Mouse (Mus musculus) liver, embryonic 14.5 days (tissue): Measurements from ENCODE around the gene Krt12. TPM values are rescaled to one million over a fixed set of nuclear protein-coding genes. Genes with fewer than 3 reads are reported as not detected.

Source experiments
- ATAC-seq: fragments of 200-750 bp; cut with Nextera tagmentation; 2 replicates; pipeline ENCODE4 v1.8.0; 2017; ENCODE audit warnings: moderate number of reproducible peaks, mild to moderate bottlenecking, moderate library complexity; ENCODE audit not compliant: insufficient read depth
- DNase-seq, 3 experiments: peaks; one replicate each; pipeline ENCODE4 v3.0.0-alpha.2; 2012 to 2013; ENCODE audit warnings: low read depth in 3 of 3, low spot score in 3 of 3
- H3K27ac ChIP-seq: fragments of 300-500 bp; sonication (generic); 2 replicates; pipeline ENCODE4 v1.5.1; 2014; ENCODE audit warnings: moderate library complexity, mild to moderate bottlenecking, control low read depth, inconsistent platforms
- H3K27me3 ChIP-seq: fragments of 300-500 bp; sonication (generic); 2 replicates; pipeline ENCODE4 v1.6.1; 2014; ENCODE audit warnings: mild to moderate bottlenecking, low read length, moderate library complexity; ENCODE audit not compliant: control insufficient read depth, insufficient read depth
- H3K36me3 ChIP-seq: fragments of 300-500 bp; sonication (generic); replicated peaks from 2 replicates; pipeline ENCODE4 v1.6.1; 2014; ENCODE audit warnings: low read depth; ENCODE audit not compliant: control insufficient read depth, insufficient read depth
- H3K4me1 ChIP-seq, 2 experiments: fragments of 200-500 bp in 1 of 2; fragments of 300-500 bp in 1 of 2; sonication (generic) in 1 of 2; replicated peaks; 2 replicates each; pipeline ENCODE4 v1.6.1; 2012 to 2014; ENCODE audit warnings: antibody characterized with exemption in 1 of 2, inconsistent platforms in 1 of 2, low read length in 1 of 2; ENCODE audit not compliant: control insufficient read depth in 2 of 2, insufficient read depth in 2 of 2
- H3K4me2 ChIP-seq: fragments of 300-500 bp; sonication (generic); 2 replicates; pipeline ENCODE4 v1.6.1; 2014; ENCODE audit warnings: low read depth, mild to moderate bottlenecking, control low read depth, moderate library complexity
- H3K4me3 ChIP-seq, 2 experiments: fragments of 200-500 bp in 1 of 2; fragments of 300-500 bp in 1 of 2; sonication (generic) in 1 of 2; 2 replicates each; pipeline ENCODE4 v1.5.1; 2012 to 2014; ENCODE audit warnings: low read depth in 2 of 2, low read length in 2 of 2, mild to moderate bottlenecking in 2 of 2, control low read depth in 1 of 2, inconsistent platforms in 1 of 2, moderate library complexity in 1 of 2; ENCODE audit not compliant: insufficient read depth in 1 of 2
- H3K9ac ChIP-seq: fragments of 300-500 bp; sonication (generic); replicated peaks from 2 replicates; pipeline ENCODE4 v1.6.1; 2014; ENCODE audit warnings: mild to moderate bottlenecking, control low read depth, moderate library complexity
- H3K9me3 ChIP-seq: fragments of 300-500 bp; sonication (generic); 2 replicates; pipeline ENCODE4 v1.6.1; 2016; ENCODE audit warnings: low read length, mixed read lengths; ENCODE audit not compliant: control insufficient read depth
- CTCF ChIP-seq: IDR thresholded peaks from 2 replicates; pipeline ENCODE4 v1.5.1; 2016; ENCODE audit warnings: antibody characterized with exemption, low read depth, control low read depth
- EP300 ChIP-seq: IDR thresholded peaks from 2 replicates; pipeline ENCODE4 v1.6.1; 2016; ENCODE audit warnings: antibody characterized with exemption, low read depth
- WGBS: fragments of 180-500 bp; shearing (Covaris S2); extraction: QIAGEN DNeasy Blood & Tissue Kit; methylation state at CpG from one replicate; pipeline ENCODE4 v1.1.7; 2014; ENCODE audit not compliant: insufficient replicate concordance; 5-methylcytosine and 5-hydroxymethylcytosine counted together
- polyA plus RNA-seq, 2 experiments: library from polyadenylated mRNA; depleted of rRNA in 1 of 2; stranded (reverse) in 1 of 2; unstranded in 1 of 2; fragments of >200 nt; fragmentation: Nextera tagmentation in 1 of 2; extraction: Ambion mirVana in 1 of 2; gene quantifications; 2 replicates each; pipeline versions ENCODE4 v1.2.1 to v1.2.3; 2012 to 2014

The Krt12 gene
- polyA plus RNA-seq, 2 experiments = not detected

DNA sequence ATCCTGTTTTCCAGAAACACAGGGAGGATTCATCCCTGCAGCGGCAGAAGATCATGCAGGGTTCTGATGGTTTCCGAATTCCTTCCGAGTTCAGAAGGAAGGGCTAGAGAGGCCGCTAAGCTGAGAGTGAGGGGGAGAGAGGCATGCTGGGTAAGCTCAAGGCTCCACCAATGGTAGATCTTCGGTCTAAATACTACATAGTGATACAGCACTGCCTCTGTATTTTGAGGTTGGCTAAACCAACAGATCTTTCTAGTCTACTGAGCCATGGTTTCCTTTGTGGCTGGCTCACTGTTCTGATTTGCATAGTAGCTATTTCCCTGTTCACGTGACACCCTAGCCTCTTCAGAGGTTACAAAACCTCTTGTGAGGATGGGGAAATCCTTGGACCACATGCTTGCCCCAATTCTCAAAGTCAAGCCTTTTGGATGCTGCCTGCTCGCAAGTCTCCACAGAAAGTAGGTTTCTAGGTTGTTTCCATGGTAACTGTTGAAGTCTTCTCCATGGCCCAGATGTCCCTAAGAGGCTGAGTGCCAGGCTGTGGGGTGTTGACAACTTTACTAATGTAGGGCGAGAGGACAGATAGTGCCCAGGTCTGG lies 52.1 kb downstream of the Krt12 start:
- H3K9me3 ChIP-seq = no peaks in the 10 kb centered on the region
- no peak overlapping the region for H3K4me2 ChIP-seq
- H3K27me3 ChIP-seq = no peaks in the 10 kb centered on the region
- no peak overlapping the region for H3K27ac ChIP-seq
- TF ChIP-seq EP300 (no peak), CTCF (no peak)
- no peak for ATAC-seq
- 56% methylated on average over 8 of the region's 8 CpGs for WGBS
- H3K4me1 ChIP-seq = no peaks in the 10 kb centered on the region
- H3K36me3 ChIP-seq = no peaks in the 10 kb centered on the region
- H3K4me3 ChIP-seq = no peak overlapping the region
- DNase-seq = no peak
- no peak overlapping the region for H3K9ac ChIP-seq

DNA sequence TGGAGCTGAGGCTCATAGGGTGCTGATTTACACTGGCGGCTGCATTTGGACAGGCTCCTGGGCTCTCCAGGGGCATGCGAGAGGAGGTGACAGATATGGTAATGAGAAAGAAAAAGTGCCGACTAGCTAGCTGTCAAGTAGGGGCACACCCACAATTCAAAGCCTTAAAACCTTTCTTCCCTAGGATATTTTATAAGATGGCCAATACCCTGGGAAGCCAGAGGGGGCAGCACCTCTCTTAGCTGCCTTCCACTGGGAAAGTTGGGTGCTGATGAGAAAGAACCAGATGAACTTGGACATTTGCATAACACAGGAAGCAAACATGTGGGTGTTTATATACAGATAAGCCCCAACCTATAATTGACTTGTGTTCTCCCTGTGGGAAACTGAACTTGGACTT lies 52.8 kb downstream of the Krt12 start:
- no peaks in the 10 kb centered on the region for H3K9me3 ChIP-seq
- H3K36me3 ChIP-seq = no peaks in the 10 kb centered on the region
- no peak overlapping the region for H3K27ac ChIP-seq
- TF ChIP-seq CTCF (peak; percentile 47), EP300 (no peak)
- no peak overlapping the region for H3K4me2 ChIP-seq
- H3K9ac ChIP-seq = no peak overlapping the region
- WGBS = 15% methylated on average over 3 of the region's 3 CpGs
- DNase-seq = no peak
- no peaks in the 10 kb centered on the region for H3K27me3 ChIP-seq
- H3K4me3 ChIP-seq = no peak overlapping the region
- no peak for ATAC-seq
- H3K4me1 ChIP-seq = no peaks in the 10 kb centered on the region

DNA sequence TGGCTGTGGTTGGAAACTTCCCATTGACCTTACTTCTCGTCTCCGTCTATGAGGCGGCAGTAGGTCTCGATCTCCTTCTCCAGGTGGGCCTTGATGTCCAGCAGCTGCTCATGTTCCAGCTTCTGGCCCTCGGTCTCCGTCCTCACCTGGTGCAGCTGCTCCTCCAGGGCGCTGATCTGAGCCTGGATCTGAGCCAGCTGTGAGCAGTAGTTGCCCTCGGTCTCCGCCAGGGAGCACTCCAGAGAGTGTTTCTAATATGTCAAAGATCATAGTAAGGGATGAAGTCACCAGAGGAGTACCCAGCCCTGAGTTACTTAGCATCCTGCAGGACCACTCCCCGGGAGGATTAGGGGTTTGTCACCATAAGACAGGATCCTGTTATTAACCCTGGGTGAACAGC lies 55.3 kb downstream of the Krt12 start:
- H3K4me2 ChIP-seq = no peak overlapping the region
- 36% methylated on average over 10 of the region's 10 CpGs for WGBS

More for the DNA sequence above, 55.3 kb downstream of the Krt12 start:
- no peaks in the 10 kb centered on the region for H3K36me3 ChIP-seq
- no peaks in the 10 kb centered on the region for H3K9me3 ChIP-seq
- DNase-seq (no peak), ATAC-seq (no peak)
- TF ChIP-seq EP300 (no peak), CTCF (peak; percentile 14; the same call in 1 of the 2 replicates)
- H3K4me1 ChIP-seq = no peaks in the 10 kb centered on the region
- H3K4me3 ChIP-seq = no peak overlapping the region
- no peak overlapping the region for H3K27ac ChIP-seq
- no peak overlapping the region for H3K9ac ChIP-seq
- H3K27me3 ChIP-seq = no peaks in the 10 kb centered on the region

Other genes starting within 250 kb of the Krt12 start
- gene Smarce1, start 191.2 kb downstream of the Krt12 start, polyA plus RNA-seq (2012; rRNA removed) = 21.3 and 60.1 TPM in 2 replicates
- 53.5 and 58.8 TPM in 2 replicates for gene Smarce1, start 191.2 kb downstream of the Krt12 start, polyA plus RNA-seq (2014; fragmentation: Nextera tagmentation; extraction: Ambion mirVana)
- gene Krt222, start 178.2 kb downstream of the Krt12 start, polyA plus RNA-seq (2012; rRNA removed) = 0.01 and 0.04 TPM in 2 replicates
- gene Krt222, start 178.2 kb downstream of the Krt12 start, polyA plus RNA-seq (2014; fragmentation: Nextera tagmentation; extraction: Ambion mirVana) = 0.13 and 0.34 TPM in 2 replicates
- gene Krt24, start 137.0 kb downstream of the Krt12 start, polyA plus RNA-seq (2012; rRNA removed) = not detected in 2 replicates
- gene Krt24, start 137.0 kb downstream of the Krt12 start, polyA plus RNA-seq (2014; fragmentation: Nextera tagmentation; extraction: Ambion mirVana) = not detected in 2 replicates
- not detected in 2 replicates for gene Krt25, start 99.3 kb downstream of the Krt12 start, polyA plus RNA-seq (2012; rRNA removed)
- gene Krt25, start 99.3 kb downstream of the Krt12 start, polyA plus RNA-seq (2014; fragmentation: Nextera tagmentation; extraction: Ambion mirVana) = not detected in 2 replicates
- gene Krt26, start 84.3 kb downstream of the Krt12 start, polyA plus RNA-seq (2012; rRNA removed) = not detected in 2 replicates
- gene Krt26, start 84.3 kb downstream of the Krt12 start, polyA plus RNA-seq (2014; fragmentation: Nextera tagmentation; extraction: Ambion mirVana) = not detected in 2 replicates
- not detected in 2 replicates for gene Krt27, start 71.2 kb downstream of the Krt12 start, polyA plus RNA-seq (2012; rRNA removed)
- not detected in 2 replicates for gene Krt27, start 71.2 kb downstream of the Krt12 start, polyA plus RNA-seq (2014; fragmentation: Nextera tagmentation; extraction: Ambion mirVana)
- gene Krt28, start 47.4 kb downstream of the Krt12 start, polyA plus RNA-seq (2012; rRNA removed) = 0.02 TPM in 1 of 2 replicates, not detected in the other
- gene Krt28, start 47.4 kb downstream of the Krt12 start, polyA plus RNA-seq (2014; fragmentation: Nextera tagmentation; extraction: Ambion mirVana) = not detected in 2 replicates
- gene Krt10, start 32.9 kb downstream of the Krt12 start, polyA plus RNA-seq (2012; rRNA removed) = 1.3 and 1.6 TPM in 2 replicates
- 3.2 and 5.1 TPM in 2 replicates for gene Krt10, start 32.9 kb downstream of the Krt12 start, polyA plus RNA-seq (2014; fragmentation: Nextera tagmentation; extraction: Ambion mirVana)
- 8.5 and 15.2 TPM in 2 replicates for gene Krt20, start 15.9 kb upstream of the Krt12 start, polyA plus RNA-seq (2012; rRNA removed)
- gene Krt20, start 15.9 kb upstream of the Krt12 start, polyA plus RNA-seq (2014; fragmentation: Nextera tagmentation; extraction: Ambion mirVana) = 20.0 and 21.6 TPM in 2 replicates
- gene Krt23, start 70.9 kb upstream of the Krt12 start, polyA plus RNA-seq (2012; rRNA removed) = 0.24 and 0.32 TPM in 2 replicates
- gene Krt23, start 70.9 kb upstream of the Krt12 start, polyA plus RNA-seq (2014; fragmentation: Nextera tagmentation; extraction: Ambion mirVana) = 0.24 and 1.00 TPM in 2 replicates
- gene Krt39, start 99.1 kb upstream of the Krt12 start, polyA plus RNA-seq (2012; rRNA removed) = not detected in 2 replicates
- gene Krt39, start 99.1 kb upstream of the Krt12 start, polyA plus RNA-seq (2014; fragmentation: Nextera tagmentation; extraction: Ambion mirVana) = not detected in 2 replicates
- not detected in 2 replicates for gene Krt40, start 120.9 kb upstream of the Krt12 start, polyA plus RNA-seq (2012; rRNA removed)
- gene Krt40, start 120.9 kb upstream of the Krt12 start, polyA plus RNA-seq (2014; fragmentation: Nextera tagmentation; extraction: Ambion mirVana) = not detected in 2 replicates
- not detected in 2 replicates for gene Krtap3-3, start 128.6 kb upstream of the Krt12 start, polyA plus RNA-seq (2012; rRNA removed)
- gene Krtap3-3, start 128.6 kb upstream of the Krt12 start, polyA plus RNA-seq (2014; fragmentation: Nextera tagmentation; extraction: Ambion mirVana) = not detected in 2 replicates
- not detected in 2 replicates for gene Krtap3-2, start 134.6 kb upstream of the Krt12 start, polyA plus RNA-seq (2012; rRNA removed)
- not detected in 2 replicates for gene Krtap3-2, start 134.6 kb upstream of the Krt12 start, polyA plus RNA-seq (2014; fragmentation: Nextera tagmentation; extraction: Ambion mirVana)
- not detected in 2 replicates for gene Gm11939, start 137.2 kb upstream of the Krt12 start, polyA plus RNA-seq (2012; rRNA removed)
- not detected in 2 replicates for gene Gm11939, start 137.2 kb upstream of the Krt12 start, polyA plus RNA-seq (2014; fragmentation: Nextera tagmentation; extraction: Ambion mirVana)
- not detected in 2 replicates for gene Krtap3-1, start 144.4 kb upstream of the Krt12 start, polyA plus RNA-seq (2012; rRNA removed)
- gene Krtap3-1, start 144.4 kb upstream of the Krt12 start, polyA plus RNA-seq (2014; fragmentation: Nextera tagmentation; extraction: Ambion mirVana) = not detected in 2 replicates
- not detected in 2 replicates for gene Krtap1-5, start 158.8 kb upstream of the Krt12 start, polyA plus RNA-seq (2012; rRNA removed)
- gene Krtap1-5, start 158.8 kb upstream of the Krt12 start, polyA plus RNA-seq (2014; fragmentation: Nextera tagmentation; extraction: Ambion mirVana) = not detected in 2 replicates
- gene Krtap1-4, start 161.4 kb upstream of the Krt12 start, polyA plus RNA-seq (2012; rRNA removed) = not detected in 2 replicates
- gene Krtap1-4, start 161.4 kb upstream of the Krt12 start, polyA plus RNA-seq (2014; fragmentation: Nextera tagmentation; extraction: Ambion mirVana) = not detected in 2 replicates
- not detected in 2 replicates for gene Krtap1-3, start 169.1 kb upstream of the Krt12 start, polyA plus RNA-seq (2012; rRNA removed)
- not detected in 2 replicates for gene Krtap1-3, start 169.1 kb upstream of the Krt12 start, polyA plus RNA-seq (2014; fragmentation: Nextera tagmentation; extraction: Ambion mirVana)
- gene Krtap9-3, start 175.8 kb upstream of the Krt12 start, polyA plus RNA-seq (2012; rRNA removed) = not detected in 2 replicates
- gene Krtap9-3, start 175.8 kb upstream of the Krt12 start, polyA plus RNA-seq (2014; fragmentation: Nextera tagmentation; extraction: Ambion mirVana) = not detected in 2 replicates
- not detected in 2 replicates for gene Gm11938, start 181.0 kb upstream of the Krt12 start, polyA plus RNA-seq (2012; rRNA removed)
- not detected in 2 replicates for gene Gm11938, start 181.0 kb upstream of the Krt12 start, polyA plus RNA-seq (2014; fragmentation: Nextera tagmentation; extraction: Ambion mirVana)
- gene Gm11937, start 187.9 kb upstream of the Krt12 start, polyA plus RNA-seq (2012; rRNA removed) = not detected in 2 replicates
- gene Gm11937, start 187.9 kb upstream of the Krt12 start, polyA plus RNA-seq (2014; fragmentation: Nextera tagmentation; extraction: Ambion mirVana) = not detected in 2 replicates
- gene Krtap2-4, start 192.6 kb upstream of the Krt12 start, polyA plus RNA-seq (2012; rRNA removed) = not detected in 2 replicates
- not detected in 2 replicates for gene Krtap2-4, start 192.6 kb upstream of the Krt12 start, polyA plus RNA-seq (2014; fragmentation: Nextera tagmentation; extraction: Ambion mirVana)
- gene Gm11562, start 198.2 kb upstream of the Krt12 start, polyA plus RNA-seq (2012; rRNA removed) = not detected in 2 replicates
- not detected in 2 replicates for gene Gm11562, start 198.2 kb upstream of the Krt12 start, polyA plus RNA-seq (2014; fragmentation: Nextera tagmentation; extraction: Ambion mirVana)
- gene Krtap4-1, start 206.0 kb upstream of the Krt12 start, polyA plus RNA-seq (2012; rRNA removed) = not detected in 2 replicates
- not detected in 2 replicates for gene Krtap4-1, start 206.0 kb upstream of the Krt12 start, polyA plus RNA-seq (2014; fragmentation: Nextera tagmentation; extraction: Ambion mirVana)
- not detected in 2 replicates for gene Krtap4-2, start 212.8 kb upstream of the Krt12 start, polyA plus RNA-seq (2012; rRNA removed)
- not detected in 2 replicates for gene Krtap4-2, start 212.8 kb upstream of the Krt12 start, polyA plus RNA-seq (2014; fragmentation: Nextera tagmentation; extraction: Ambion mirVana)
- not detected in 2 replicates for gene Krtap4-7, start 221.8 kb upstream of the Krt12 start, polyA plus RNA-seq (2012; rRNA removed)
- gene Krtap4-7, start 221.8 kb upstream of the Krt12 start, polyA plus RNA-seq (2014; fragmentation: Nextera tagmentation; extraction: Ambion mirVana) = not detected in 2 replicates
- not detected in 2 replicates for gene Gm11555, start 228.0 kb upstream of the Krt12 start, polyA plus RNA-seq (2012; rRNA removed)
- gene Gm11555, start 228.0 kb upstream of the Krt12 start, polyA plus RNA-seq (2014; fragmentation: Nextera tagmentation; extraction: Ambion mirVana) = not detected in 2 replicates
- not detected in 2 replicates for gene Gm11563, start 236.7 kb upstream of the Krt12 start, polyA plus RNA-seq (2012; rRNA removed)
- gene Gm11563, start 236.7 kb upstream of the Krt12 start, polyA plus RNA-seq (2014; fragmentation: Nextera tagmentation; extraction: Ambion mirVana) = not detected in 2 replicates
- gene Krtap4-6, start 243.7 kb upstream of the Krt12 start, polyA plus RNA-seq (2012; rRNA removed) = not detected in 2 replicates
- not detected in 2 replicates for gene Krtap4-6, start 243.7 kb upstream of the Krt12 start, polyA plus RNA-seq (2014; fragmentation: Nextera tagmentation; extraction: Ambion mirVana)